Mouse (Mus musculus): ENCODE results near the gene 4930451I11Rik. TPM values are rescaled to one million over a fixed set of nuclear protein-coding genes. Genes with fewer than 3 reads are reported as not detected.
A peak's percentile ranks its signal among the peaks of the same experiment; 100 is the strongest.

Gene 4930451I11Rik
- total and polyA plus RNA-seq, 3 experiments: not detected

DNA sequence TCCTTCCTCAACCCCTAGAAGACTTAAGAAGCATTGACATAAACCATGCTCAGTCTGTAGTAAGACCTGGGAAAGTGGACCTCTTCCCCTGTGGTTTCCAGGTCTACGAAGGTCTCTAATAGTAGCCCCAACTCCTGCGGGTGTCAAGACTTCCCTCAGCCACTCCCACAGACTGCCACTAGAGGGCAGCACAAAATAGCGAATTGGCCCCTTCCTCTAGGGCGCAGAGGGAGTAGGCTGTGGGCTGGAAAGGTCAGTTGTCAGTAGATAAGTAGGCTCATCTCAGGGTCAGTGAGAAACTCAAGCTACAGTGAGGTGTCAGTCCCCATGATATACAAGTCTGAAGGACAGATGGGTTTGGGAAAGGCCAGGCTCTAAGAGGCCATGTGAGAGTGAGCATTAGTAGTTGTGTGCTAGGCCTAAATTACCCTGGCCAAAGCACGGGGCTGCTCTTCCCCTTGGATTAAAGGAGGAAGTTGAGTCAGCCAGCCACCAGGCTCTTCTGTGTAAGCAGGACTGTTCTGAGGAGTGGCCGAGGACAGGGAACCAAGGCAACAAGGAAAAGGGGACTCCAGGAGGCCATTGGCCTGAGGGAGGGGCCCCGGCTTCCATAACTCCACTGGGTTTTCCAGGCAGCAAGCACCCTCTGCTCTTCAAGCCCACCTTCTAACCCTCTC is 9.5 kb downstream of the 4930451I11Rik start (continued):
- TF ChIP-seq ZC3H11A (IDR thresholded peaks at IDR 0.05; ENCODE audit: low read depth, low read length): peak; percentile 83
- peak; percentile 28; the same call in 1 of the 2 replicates for TF ChIP-seq ZNF384 (IDR thresholded peaks at IDR 0.05; ENCODE audit: low read depth, low read length)
- TF ChIP-seq MEF2A (IDR thresholded peaks at IDR 0.05; ENCODE audit: extremely low read depth, insufficient replicate concordance, low read depth, low read length, poor library complexity, severe bottlenecking): no peak
- 0 out of 2 replicates have a peak, but pooled peaks have one; percentile 10 for TF ChIP-seq GATA1 (IDR thresholded peaks at IDR 0.05; ENCODE audit: low read depth, low read length)
- TF ChIP-seq POLR2A (IDR thresholded peaks at IDR 0.05; ENCODE audit: control insufficient read depth in 1 of 2, insufficient read depth in 1 of 2, low read depth in 1 of 2, low read length in 2 of 2, poor library complexity in 1 of 2): no peak
- no peak for TF ChIP-seq ETS1 (IDR thresholded peaks at IDR 0.05; ENCODE audit: low read depth, low read length)
- TF ChIP-seq CHD1 (IDR thresholded peaks at IDR 0.05; ENCODE audit: low read depth, low read length): no peak
- TF ChIP-seq UBTF (IDR thresholded peaks at IDR 0.05; ENCODE audit: borderline replicate concordance, insufficient read depth, low read depth, low read length): no peak
- peak; percentile 95 for TF ChIP-seq RAD21 (IDR thresholded peaks at IDR 0.05; ENCODE audit: low read depth, low read length)
- no peak for TF ChIP-seq ZKSCAN1 (IDR thresholded peaks at IDR 0.05; ENCODE audit: low read depth, low read length)
- no peak for TF ChIP-seq USF1 (IDR thresholded peaks at IDR 0.05; ENCODE audit: low read depth, low read length)
- no peak for TF ChIP-seq GABPA (IDR thresholded peaks at IDR 0.05; ENCODE audit: low read depth, low read length)
- TF ChIP-seq RCOR1 (IDR thresholded peaks at IDR 0.05; ENCODE audit: low read depth, low read length): no peak
- no peak for TF ChIP-seq MAX (IDR thresholded peaks at IDR 0.05; ENCODE audit: low read length)
- TF ChIP-seq CTCF (IDR thresholded peaks at IDR 0.05 in 2 of 3, conservative IDR thresholded peaks at IDR 0.05 in 1 of 3; ENCODE audit: control insufficient read depth in 1 of 3, insufficient read depth in 1 of 3, low read depth in 2 of 3, low read length in 3 of 3, poor library complexity in 1 of 3, severe bottlenecking in 1 of 3): peak; percentile 93 to 99 (median 96)
- no peak for TF ChIP-seq MAFK (IDR thresholded peaks at IDR 0.05; ENCODE audit: borderline replicate concordance, low read depth, low read length)
- TF ChIP-seq MYC (IDR thresholded peaks at IDR 0.05; ENCODE audit: low read depth, low read length): no peak
- peak; percentile 85 for TF ChIP-seq MAZ (IDR thresholded peaks at IDR 0.05; ENCODE audit: low read depth, low read length)
- TF ChIP-seq NELFE (IDR thresholded peaks at IDR 0.05; ENCODE audit: low read depth, low read length): no peak
- TF ChIP-seq SIN3A (IDR thresholded peaks at IDR 0.05; ENCODE audit: low read length): peak; percentile 55; the same call in 1 of the 2 replicates
- TF ChIP-seq E2F4 (IDR thresholded peaks at IDR 0.05; ENCODE audit: borderline replicate concordance, low read depth, low read length): no peak

GRCm38 (mm10) chr7:126818818-126819217 is 12.6 kb downstream of the 4930451I11Rik start:
- TF ChIP-seq RAD21 (IDR thresholded peaks at IDR 0.05; ENCODE audit: low read depth, low read length) (peak; percentile 23), SMC3 (IDR thresholded peaks at IDR 0.05; ENCODE audit: low read depth, low read length) (peak; percentile 19; the same call in 1 of the 2 replicates), NELFE (IDR thresholded peaks at IDR 0.05; ENCODE audit: low read depth, low read length) (no peak), ZNF384 (IDR thresholded peaks at IDR 0.05; ENCODE audit: low read depth, low read length) (peak; percentile 64), CTCF (IDR thresholded peaks at IDR 0.05 in 2 of 3, conservative IDR thresholded peaks at IDR 0.05 in 1 of 3; ENCODE audit: control insufficient read depth in 1 of 3, insufficient read depth in 1 of 3, low read depth in 2 of 3, low read length in 3 of 3, poor library complexity in 1 of 3, severe bottlenecking in 1 of 3) (peak in 2 of 3 experiments; percentile 30 to 73; a peak in 4 of 6 replicates), EP300 (IDR thresholded peaks at IDR 0.05; ENCODE audit: low read depth in 1 of 2, low read length in 2 of 2) (no peak), ETS1 (IDR thresholded peaks at IDR 0.05; ENCODE audit: low read depth, low read length) (no peak), E2F4 (IDR thresholded peaks at IDR 0.05; ENCODE audit: borderline replicate concordance, low read depth, low read length) (no peak), USF2 (IDR thresholded peaks at IDR 0.05; ENCODE audit: borderline replicate concordance in 1 of 2, insufficient read depth in 1 of 2, low read depth in 1 of 2, low read length in 2 of 2) (no peak)
- H3K4me1 ChIP-seq (ENCODE audit: control insufficient read depth in 1 of 2, insufficient read depth in 2 of 2, low read length in 2 of 2): peaks cover 2 to 8% of the 10 kb centered on the region in 2 experiments; a peak in 3 of 4 replicates
- H3K9ac ChIP-seq (ENCODE audit: control insufficient read depth, low read depth, low read length, poor library complexity, severe bottlenecking): no peak overlapping the region

More at GRCm38 (mm10) chr7:126818818-126819217, 12.6 kb downstream of the 4930451I11Rik start:
- Histone ChIP-seq H3K27ac (ENCODE audit: control insufficient read depth, low read depth, low read length) (no peak overlapping the region), H3K4me3 (ENCODE audit: control insufficient read depth in 1 of 2, insufficient read depth in 1 of 2, low read depth in 2 of 2, low read length in 2 of 2) (no peak overlapping the region), H3K36me3 (ENCODE audit: control insufficient read depth in 1 of 2, insufficient read depth in 2 of 2, low read length in 2 of 2) (no peaks in the 10 kb centered on the region), H3K79me2 (ENCODE audit: control insufficient read depth, insufficient read depth, low read length, poor library complexity) (no peaks in the 10 kb centered on the region), H3K27me3 (ENCODE audit: control insufficient read depth in 1 of 2, insufficient read depth in 2 of 2, low read length in 2 of 2) (0 out of 4 replicates have a peak, but pooled peaks cover 2% of the 10 kb centered on the region in 2 experiments), H3K9me3 (replicated peaks; ENCODE audit: insufficient read depth, low read length) (no peaks in the 10 kb centered on the region)
- DNase-seq (ENCODE audit: low read depth, low spot score): no peak

All from MEL (cell line).